ENCODE assay signal across 13 mouse cellular contexts in genomic region chr6:94634710-94635109, GRCm38 (mm10).
DNase-seq lines count a peak whose midpoint lies in the region; ATAC-seq and TF ChIP-seq lines count a peak whose summit lies in the region.
"Had no signal": no experiment of that assay in that cellular context is flagged by ENCODE, and none has a peak within 500 bp of the region (broad histone marks: within the 10 kb centered on the region; RNA-seq: fewer than 3 reads in every experiment).

No protein-coding gene starts in this region.

- DNase-seq in kidney, postnatal 36 days: no peak
- DNase-seq in stomach, postnatal 0 days (ENCODE audit: low spot score): no peak
- no peak for DNase-seq in hindbrain, embryonic 14.5 days (ENCODE audit: low spot score)
- DNase-seq in right cerebral cortex, postnatal 36 days (ENCODE audit: low spot score in 2 of 2): no peak
- DNase-seq in spleen, postnatal 10 days (ENCODE audit: low spot score in 2 of 2): no peak
- DNase-seq: cerebellum, adult 11-12 months; forebrain, postnatal 0 days; layer of hippocampus, adult 9-11 months; liver, embryonic 13.5 days; lung, postnatal 14 days had no signal

- H3K4me3 ChIP-seq in kidney, embryonic 15.5 days (replicated peaks): no peak overlapping the region
- H3K4me3 ChIP-seq in stomach, embryonic 16.5 days (replicated peaks; ENCODE audit: low read length): no peak overlapping the region
- H3K4me3 ChIP-seq in stomach, postnatal 0 days (ENCODE audit: low read depth, low read length): no peak overlapping the region
- H3K4me3 ChIP-seq in hindbrain, embryonic 14.5 days (replicated peaks; ENCODE audit: low read length): no peak overlapping the region
- H3K4me3 ChIP-seq: liver, embryonic 13.5 days; midbrain, embryonic 12.5 days had no signal

- no peak overlapping the region for H3K9ac ChIP-seq in kidney, embryonic 15.5 days
- H3K9ac ChIP-seq in stomach, embryonic 16.5 days (ENCODE audit: low read length): no peak overlapping the region
- no peak overlapping the region for H3K9ac ChIP-seq in stomach, postnatal 0 days (ENCODE audit: low read length)
- H3K9ac ChIP-seq in hindbrain, embryonic 14.5 days: no peak overlapping the region
- H3K9ac ChIP-seq: forebrain, postnatal 0 days; liver, embryonic 13.5 days; midbrain, embryonic 12.5 days had no signal

- WGBS in kidney, embryonic 15.5 days: 67% methylated on average over 9 of the region's 9 CpGs
- 61% methylated on average over 9 of the region's 9 CpGs for WGBS in stomach, embryonic 16.5 days
- 48% methylated on average over 9 of the region's 9 CpGs for WGBS in stomach, postnatal 0 days
- WGBS in hindbrain, embryonic 14.5 days: 51% methylated on average over 9 of the region's 9 CpGs

- no peak for TF ChIP-seq EP300 in stomach, postnatal 0 days (optimal IDR thresholded peaks at IDR 0.05)

- H3K36me3 ChIP-seq in kidney, embryonic 15.5 days: no peaks in the 10 kb centered on the region
- no peaks in the 10 kb centered on the region for H3K36me3 ChIP-seq in stomach, embryonic 16.5 days (ENCODE audit: control insufficient read depth, insufficient read depth, low read length)
- H3K36me3 ChIP-seq in stomach, postnatal 0 days (ENCODE audit: control insufficient read depth, insufficient read depth, low read length): no peaks in the 10 kb centered on the region
- no peaks in the 10 kb centered on the region for H3K36me3 ChIP-seq in hindbrain, embryonic 14.5 days (replicated peaks; ENCODE audit: control insufficient read depth, insufficient read depth)
- H3K36me3 ChIP-seq: liver, embryonic 13.5 days; midbrain, embryonic 12.5 days had no signal

- TF ChIP-seq CTCF in stomach, postnatal 0 days (IDR thresholded peaks at IDR 0.05; ENCODE audit: low read depth): no peak

- no peak overlapping the region for H3K27ac ChIP-seq in kidney, embryonic 15.5 days
- H3K27ac ChIP-seq in stomach, embryonic 16.5 days (ENCODE audit: low read length): peak overlapping the region; percentile 43; the same call in 1 of the 2 replicates
- H3K27ac ChIP-seq in stomach, postnatal 0 days (replicated peaks): no peak overlapping the region; the same call in 1 of the 2 replicates
- H3K27ac ChIP-seq in hindbrain, embryonic 14.5 days: peak overlapping the region; percentile 36; the same call in 1 of the 2 replicates
- H3K27ac ChIP-seq: liver, embryonic 13.5 days; midbrain, embryonic 12.5 days had no signal

- no peaks in the 10 kb centered on the region for H3K9me3 ChIP-seq in kidney, embryonic 15.5 days (replicated peaks)
- no peaks in the 10 kb centered on the region for H3K9me3 ChIP-seq in stomach, embryonic 16.5 days (replicated peaks; ENCODE audit: control insufficient read depth, low read length)
- H3K9me3 ChIP-seq in stomach, postnatal 0 days (ENCODE audit: control insufficient read depth, low read length): no peaks in the 10 kb centered on the region
- no peaks in the 10 kb centered on the region for H3K9me3 ChIP-seq in hindbrain, embryonic 14.5 days (ENCODE audit: control insufficient read depth, low read length)
- H3K9me3 ChIP-seq: liver, embryonic 13.5 days; midbrain, embryonic 12.5 days had no signal

- H3K4me2 ChIP-seq in kidney, embryonic 15.5 days: no peak overlapping the region
- H3K4me2 ChIP-seq in stomach, embryonic 16.5 days (ENCODE audit: low read depth, low read length): no peak overlapping the region
- H3K4me2 ChIP-seq in stomach, postnatal 0 days (replicated peaks; ENCODE audit: low read depth): no peak overlapping the region
- H3K4me2 ChIP-seq in hindbrain, embryonic 14.5 days (replicated peaks): no peak overlapping the region
- H3K4me2 ChIP-seq: liver, embryonic 13.5 days; midbrain, embryonic 12.5 days had no signal

- no peaks in the 10 kb centered on the region for H3K27me3 ChIP-seq in kidney, embryonic 15.5 days
- H3K27me3 ChIP-seq in stomach, embryonic 16.5 days (ENCODE audit: control insufficient read depth, insufficient read depth, low read length): no peaks in the 10 kb centered on the region
- H3K27me3 ChIP-seq in stomach, postnatal 0 days (ENCODE audit: control insufficient read depth, insufficient read depth, low read length): no peaks in the 10 kb centered on the region
- H3K27me3 ChIP-seq in hindbrain, embryonic 14.5 days (ENCODE audit: control insufficient read depth, insufficient read depth, low read length): no peaks in the 10 kb centered on the region
- H3K27me3 ChIP-seq: liver, embryonic 13.5 days; midbrain, embryonic 12.5 days had no signal

- 0 out of 2 replicates have a peak, but pooled peaks have one; percentile 19 for ATAC-seq in kidney, embryonic 15.5 days (replicated peaks; ENCODE audit: low FRiP score)
- no peak for ATAC-seq in stomach, embryonic 16.5 days (ENCODE audit: insufficient read depth, low FRiP score)
- ATAC-seq in stomach, postnatal 0 days (ENCODE audit: low FRiP score, low TSS enrichment): no peak
- no peak for ATAC-seq in hindbrain, embryonic 14.5 days (ENCODE audit: low FRiP score)
- ATAC-seq: forebrain, postnatal 0 days had no signal

- peaks cover 47% of the 10 kb centered on the region for H3K4me1 ChIP-seq in kidney, embryonic 15.5 days
- H3K4me1 ChIP-seq in stomach, embryonic 16.5 days (ENCODE audit: control insufficient read depth, insufficient read depth, low read length): peaks cover 50% of the 10 kb centered on the region
- H3K4me1 ChIP-seq in stomach, postnatal 0 days (replicated peaks; ENCODE audit: control insufficient read depth, insufficient read depth): peaks cover 11% of the 10 kb centered on the region; the same call in 1 of the 2 replicates
- peaks cover 15% of the 10 kb centered on the region; the same call in 1 of the 2 replicates for H3K4me1 ChIP-seq in hindbrain, embryonic 14.5 days (replicated peaks; ENCODE audit: control insufficient read depth, insufficient read depth, low read length)

Comparison
In these comparisons a context has a peak if more than half of its experiments do, and no peak if none do; other contexts are left out.
1. H3K27ac ChIP-seq: peak in stomach, embryonic 16.5 days (single experiment) and hindbrain, embryonic 14.5 days (single experiment); none in kidney, embryonic 15.5 days (single experiment) and stomach, postnatal 0 days (single experiment).